Mouse (Mus musculus) small intestine, adult 2 months (tissue): ENCODE data around the gene H2-K1.
"Not testable (repeated sequence)": the region's sequence is repeated elsewhere in the genome, so short reads cannot be mapped to it uniquely, and the experiment has no call there.

Experiments
- CTCF ChIP-seq: fragments of 200-500 bp; IDR thresholded peaks from 2 replicates; pipeline ENCODE4 v1.5.1; 2012; ENCODE audit warnings: low read depth, mild to moderate bottlenecking, control low read depth, inconsistent platforms, low read length, moderate library complexity, mixed read lengths; ENCODE audit not compliant: insufficient replicate concordance, insufficient read length; ENCODE audit errors: extremely low read depth
- POLR2A ChIP-seq: fragments of 200-500 bp; IDR thresholded peaks from 2 replicates; pipeline ENCODE4 v1.6.1; 2012; ENCODE audit warnings: low read depth, mild to moderate bottlenecking, control low read depth, inconsistent platforms, low read length, moderate library complexity

DNA sequence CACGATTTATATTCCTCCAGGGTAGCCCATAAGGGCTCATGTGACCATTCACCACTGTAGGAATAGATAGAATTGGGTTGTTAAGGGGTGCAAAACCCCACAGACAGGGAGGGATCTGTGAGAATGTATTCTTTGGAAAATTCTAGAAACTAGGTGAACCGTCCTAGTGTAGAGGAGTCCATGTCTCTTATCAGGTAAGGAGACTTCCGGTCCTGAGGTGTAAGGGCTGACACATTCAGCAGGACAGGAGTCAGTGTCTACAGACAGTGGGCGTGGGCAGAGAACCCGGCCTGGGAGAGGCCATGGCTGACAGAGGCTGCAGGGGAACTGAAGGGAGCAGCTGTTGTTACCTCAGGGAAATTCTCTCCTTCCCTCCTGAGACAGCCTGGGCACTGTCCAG lies 1.4 kb downstream of the H2-K1 start:
- not testable (repeated sequence) for TF ChIP-seq POLR2A, CTCF
